Mouse (Mus musculus) heart, embryonic 12.5 days (tissue): ENCODE results near the gene Cbr1. TPM values are rescaled to one million over a fixed set of nuclear protein-coding genes. Genes with fewer than 3 reads are reported as not detected.

Experiments
- ATAC-seq: fragments of 200-750 bp; cut with Nextera tagmentation; 2 replicates; pipeline ENCODE4 v1.8.0; 2017; ENCODE audit warnings: moderate TSS enrichment, moderate library complexity; ENCODE audit not compliant: insufficient number of reproducible peaks, low FRiP score
- H3K27ac ChIP-seq: fragments of 300-500 bp; sonication (generic); 2 replicates; pipeline ENCODE4 v1.5.1; 2016; ENCODE audit warnings: mild to moderate bottlenecking, moderate library complexity; ENCODE audit not compliant: poor library complexity, severe bottlenecking
- H3K27me3 ChIP-seq: fragments of 300-500 bp; sonication (generic); replicated peaks from 2 replicates; pipeline ENCODE4 v1.6.1; 2016; ENCODE audit warnings: mild to moderate bottlenecking, moderate library complexity
- H3K36me3 ChIP-seq: fragments of 300-500 bp; sonication (generic); 2 replicates; pipeline ENCODE4 v1.6.1; 2016; ENCODE audit warnings: mild to moderate bottlenecking, moderate library complexity
- H3K4me1 ChIP-seq: fragments of 300-500 bp; sonication (generic); replicated peaks from 2 replicates; pipeline ENCODE4 v1.6.1; 2016; ENCODE audit warnings: mild to moderate bottlenecking
- H3K4me2 ChIP-seq: fragments of 300-500 bp; sonication (generic); 2 replicates; pipeline ENCODE4 v1.6.1; 2016; ENCODE audit warnings: mild to moderate bottlenecking, moderate library complexity
- H3K4me3 ChIP-seq: fragments of 300-500 bp; sonication (generic); 2 replicates; pipeline ENCODE4 v1.5.1; 2016; ENCODE audit warnings: mild to moderate bottlenecking
- H3K9ac ChIP-seq: fragments of 300-500 bp; sonication (generic); 2 replicates; pipeline ENCODE4 v1.6.1; 2016; ENCODE audit warnings: mild to moderate bottlenecking, moderate library complexity
- H3K9me3 ChIP-seq: fragments of 300-500 bp; sonication (generic); replicated peaks from 2 replicates; pipeline ENCODE4 v1.6.1; 2016; ENCODE audit warnings: mild to moderate bottlenecking, moderate library complexity
- WGBS: fragments of 180-500 bp; shearing (Covaris S2); methylation state at CpG from one replicate; pipeline ENCODE4 v1.1.7; 2016; 5-methylcytosine and 5-hydroxymethylcytosine counted together
- polyA plus RNA-seq: library from polyadenylated mRNA; unstranded; fragments of >200 nt; fragmentation: Nextera tagmentation; extraction: Ambion mirVana; gene quantifications from 2 replicates; pipeline ENCODE4 v1.2.1, GENCODE M21; 2016

The Cbr1 gene
- polyA plus RNA-seq, 1 experiment from 2014 or later, result 57.0 TPM

DNA sequence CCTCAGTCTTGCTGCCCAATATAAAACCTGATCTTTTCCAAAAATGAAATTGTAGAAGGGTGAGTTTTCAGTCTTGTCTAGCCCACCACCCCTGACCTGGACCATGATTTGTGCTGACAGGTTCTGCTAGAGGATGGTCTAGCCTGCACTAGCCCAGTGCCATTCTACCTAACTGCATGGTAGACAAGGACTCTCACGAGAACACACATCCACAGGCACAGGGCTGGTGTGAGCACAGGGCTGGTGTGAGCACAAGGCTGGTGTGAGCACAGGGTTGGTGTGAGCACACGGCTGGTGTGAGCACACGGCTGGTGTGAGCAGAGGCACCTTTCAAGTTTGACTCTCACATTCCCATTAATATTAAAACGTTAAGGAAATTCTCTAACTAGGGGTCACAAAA, 19.0 kb downstream of the Cbr1 start:
- H3K27ac ChIP-seq, result no peak overlapping the region
- WGBS, result 73% methylated on average over 4 of the region's 4 CpGs
- no peak for ATAC-seq

DNA sequence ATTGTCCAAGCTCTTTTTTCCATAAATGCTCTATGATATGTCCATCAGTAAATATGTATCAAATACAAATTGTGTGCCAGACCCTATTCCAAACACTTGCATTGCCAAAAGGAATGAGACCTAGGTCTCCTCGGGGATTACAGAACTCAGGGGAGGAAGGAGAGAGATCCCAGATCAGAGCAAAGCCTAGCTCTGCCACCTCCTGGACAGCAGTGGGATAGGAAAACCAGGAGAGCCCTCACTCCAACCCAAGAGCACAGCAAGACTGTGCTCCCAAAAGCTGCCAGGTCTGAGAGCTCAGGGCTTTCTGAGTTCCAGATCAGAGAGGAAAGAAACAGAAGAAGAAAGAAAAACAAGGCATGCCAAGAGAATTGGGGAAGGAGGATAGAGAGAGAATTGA, 21.1 kb downstream of the Cbr1 start:
- WGBS, result 4% methylated on average over 1 of the region's 1 CpGs
- ATAC-seq, result no peak
- H3K9ac ChIP-seq, result no peak overlapping the region

More for the DNA sequence above, 19.0 kb downstream of the Cbr1 start:
- Histone ChIP-seq H3K4me3 (no peak overlapping the region), H3K27me3 (peaks cover 9% of the 10 kb centered on the region), H3K36me3 (no peaks in the 10 kb centered on the region), H3K9me3 (no peaks in the 10 kb centered on the region), H3K4me1 (no peaks in the 10 kb centered on the region), H3K9ac (no peak overlapping the region), H3K4me2 (no peak overlapping the region)

DNA sequence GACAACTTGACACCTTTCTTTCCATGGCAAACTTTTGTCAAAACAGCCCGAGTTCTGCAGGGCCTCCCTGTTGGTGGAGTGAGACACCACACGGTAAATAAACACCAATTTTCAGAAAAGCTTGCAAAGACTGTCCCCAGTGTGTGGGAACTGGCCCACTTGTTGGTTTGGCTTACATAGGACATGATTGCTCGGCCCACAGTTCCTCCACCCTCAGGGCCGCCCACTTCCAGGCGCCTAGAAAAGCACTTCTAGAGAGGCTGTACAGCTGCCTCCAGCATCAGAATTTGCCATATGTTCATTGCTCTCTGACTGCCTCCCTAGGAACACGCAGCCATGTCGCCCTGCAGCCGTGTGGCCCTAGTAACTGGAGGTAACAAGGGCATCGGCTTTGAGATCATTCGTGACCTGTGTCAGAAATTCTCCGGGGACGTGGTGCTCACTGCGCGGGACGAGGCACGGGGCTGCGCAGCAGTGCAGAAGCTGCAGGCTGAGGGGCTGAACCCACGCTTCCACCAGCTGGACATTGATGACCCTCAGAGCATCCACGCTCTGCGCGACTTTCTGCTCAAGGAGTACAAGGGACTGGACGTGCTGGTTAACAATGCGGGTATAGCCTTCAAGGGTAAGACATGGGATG, 22.2 kb downstream of the Cbr1 start, which contains the start of gene Gm5678:
Gene Gm5678, plus strand, starts transcription at position 337 of the 640 bp plus-strand sequence.
- peaks cover 9% of the 10 kb centered on the region for H3K27me3 ChIP-seq
- H3K4me1 ChIP-seq, result no peaks in the 10 kb centered on the region
- 78% methylated on average over 23 of the region's 23 CpGs for WGBS
- no peaks in the 10 kb centered on the region for H3K36me3 ChIP-seq
- no peaks in the 10 kb centered on the region for H3K9me3 ChIP-seq
- no peak within 1 kb of the TSS for H3K27ac ChIP-seq
- no peak for ATAC-seq
- H3K9ac ChIP-seq, result no peak within 1 kb of the TSS
- no peak within 1 kb of the TSS for H3K4me3 ChIP-seq
- H3K4me2 ChIP-seq, result no peak within 1 kb of the TSS

More for the DNA sequence above, 21.1 kb downstream of the Cbr1 start:
- no peak overlapping the region for H3K4me3 ChIP-seq
- no peaks in the 10 kb centered on the region for H3K9me3 ChIP-seq
- H3K27me3 ChIP-seq, result peaks cover 9% of the 10 kb centered on the region
- H3K4me1 ChIP-seq, result no peaks in the 10 kb centered on the region
- H3K36me3 ChIP-seq, result no peaks in the 10 kb centered on the region
- no peak overlapping the region for H3K27ac ChIP-seq
- no peak overlapping the region for H3K4me2 ChIP-seq

DNA sequence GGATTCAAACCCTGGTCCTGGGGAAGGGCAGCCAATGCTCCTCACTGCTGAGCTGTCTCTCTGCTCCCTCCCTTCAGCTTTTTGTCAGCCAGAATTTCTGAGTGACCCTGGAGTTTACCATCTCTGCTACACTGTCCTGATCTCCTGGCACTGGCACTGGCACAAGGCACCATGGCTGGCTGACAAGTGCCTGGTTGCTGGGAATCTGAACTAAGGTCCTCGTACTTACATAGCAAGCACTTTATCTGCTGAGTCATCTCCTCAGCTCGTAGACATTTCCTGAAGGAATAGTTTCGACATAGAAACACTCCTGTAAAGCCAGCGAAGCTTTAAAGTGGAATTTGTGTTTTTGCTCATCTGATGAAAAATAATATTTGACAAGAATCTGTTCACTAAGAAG, 38.4 kb downstream of the Cbr1 start:
- Histone ChIP-seq H3K27ac (no peak overlapping the region), H3K4me3 (no peak overlapping the region), H3K27me3 (no peaks in the 10 kb centered on the region; the same call in 1 of the 2 replicates), H3K36me3 (no peaks in the 10 kb centered on the region), H3K4me2 (no peak overlapping the region), H3K9me3 (no peaks in the 10 kb centered on the region), H3K4me1 (no peaks in the 10 kb centered on the region), H3K9ac (no peak overlapping the region)
- no peak for ATAC-seq
- WGBS, result 55% methylated on average over 4 of the region's 4 CpGs

DNA sequence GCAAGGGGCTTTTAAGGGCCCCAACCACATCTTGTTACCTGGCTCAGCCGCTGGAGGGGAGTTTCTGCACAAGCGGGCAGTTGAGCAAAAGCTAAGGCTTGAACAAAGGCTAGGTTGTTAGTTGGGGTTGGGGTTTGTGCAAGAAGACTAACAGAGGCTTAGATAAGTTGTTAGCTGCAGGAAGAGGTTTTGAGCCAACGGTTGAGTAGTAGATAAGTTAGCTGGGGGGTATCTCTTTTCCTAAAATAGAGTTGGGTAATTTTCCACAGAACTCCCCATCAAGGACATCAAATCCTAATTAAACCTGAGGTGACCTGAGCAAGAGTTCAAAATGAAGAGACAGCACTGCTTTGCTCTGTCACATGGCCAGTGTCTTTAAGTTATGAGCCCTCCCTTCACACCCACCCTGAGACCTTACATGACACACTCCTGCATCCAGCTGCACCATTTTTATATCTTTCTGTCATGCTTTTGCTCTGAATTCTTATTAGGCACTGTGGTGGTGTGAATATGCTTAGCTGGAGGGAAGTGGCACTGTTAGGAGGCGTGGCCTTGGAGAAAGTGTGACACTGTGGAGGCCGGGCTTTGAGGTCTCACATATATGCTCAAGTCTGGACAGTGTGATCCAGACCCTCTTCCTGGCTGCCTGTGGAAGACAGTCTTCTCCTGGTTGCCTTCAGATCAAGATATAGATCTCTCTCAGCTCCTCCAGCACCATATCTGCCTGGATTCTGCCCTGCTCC, 43.0 kb downstream of the Cbr1 start:
- 61% methylated on average over 5 of the region's 5 CpGs for WGBS
- H3K36me3 ChIP-seq, result no peaks in the 10 kb centered on the region
- no peak overlapping the region for H3K4me2 ChIP-seq
- H3K9ac ChIP-seq, result no peak overlapping the region
- no peaks in the 10 kb centered on the region for H3K9me3 ChIP-seq
- no peaks in the 10 kb centered on the region; the same call in 1 of the 2 replicates for H3K27me3 ChIP-seq
- no peak for ATAC-seq
- H3K4me1 ChIP-seq, result no peaks in the 10 kb centered on the region
- no peak overlapping the region for H3K27ac ChIP-seq
- H3K4me3 ChIP-seq, result no peak overlapping the region

Other genes starting within 250 kb of the Cbr1 start
- gene Setd4, start 1.8 kb upstream of the Cbr1 start, polyA plus RNA-seq, result 6.4 and 7.5 TPM in 2 replicates
- not detected in 2 replicates for gene Gm5678, start 22.2 kb downstream of the Cbr1 start, polyA plus RNA-seq
- gene Cbr3, start 77.4 kb downstream of the Cbr1 start, polyA plus RNA-seq, result 0.69 TPM in 1 of 2 replicates, not detected in the other
- gene Dop1b, start 106.1 kb downstream of the Cbr1 start, polyA plus RNA-seq, result 6.9 and 9.2 TPM in 2 replicates
- 32.1 and 35.0 TPM in 2 replicates for gene Morc3, start 226.3 kb downstream of the Cbr1 start, polyA plus RNA-seq